Mouse (Mus musculus) layer of hippocampus, adult 11-12 months (tissue): Measurements from ENCODE around the gene Il17ra.
A peak's percentile ranks its signal among the peaks of the same experiment; 100 is the strongest.

Experiments
- DNase-seq: peaks from one replicate; pipeline ENCODE4 v3.0.0; 2022; ENCODE audit warnings: low spot score

The Il17ra gene

DNA sequence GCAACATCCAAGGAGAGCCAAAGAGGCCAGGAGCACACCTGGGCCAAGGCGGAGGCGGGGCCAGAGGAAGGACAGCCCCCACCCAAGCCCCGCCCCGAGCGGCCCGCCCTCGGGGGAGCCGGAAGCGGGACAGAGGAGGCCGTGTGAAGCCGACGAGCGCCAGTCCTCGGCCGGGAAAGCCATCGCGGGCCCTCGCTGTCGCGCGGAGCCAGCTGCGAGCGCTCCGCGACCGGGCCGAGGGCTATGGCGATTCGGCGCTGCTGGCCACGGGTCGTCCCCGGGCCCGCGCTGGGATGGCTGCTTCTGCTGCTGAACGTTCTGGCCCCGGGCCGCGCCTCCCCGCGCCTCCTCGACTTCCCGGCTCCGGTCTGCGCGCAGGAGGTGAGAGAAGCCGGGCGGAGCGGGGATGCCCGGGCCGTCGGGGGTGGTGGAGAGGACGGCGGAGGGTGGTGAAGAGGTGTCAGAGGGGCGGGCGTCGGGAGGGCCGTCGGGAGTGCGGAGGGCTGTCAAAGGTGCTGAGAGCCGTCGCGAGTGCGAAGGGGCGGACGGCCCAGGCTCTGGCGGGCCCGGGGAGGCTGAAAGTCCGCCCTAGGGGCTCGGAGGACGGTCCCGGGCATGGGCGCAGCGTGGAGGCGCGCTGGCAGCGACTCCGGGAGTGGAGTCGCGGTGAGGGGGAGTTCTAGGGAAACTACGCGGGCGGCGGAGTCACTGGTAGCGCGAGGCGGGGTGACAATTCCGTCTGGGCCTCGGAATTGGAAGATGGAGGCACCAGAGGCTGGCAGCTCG is at the start of gene Il17ra:
Gene Il17ra, plus strand, starts transcription at position 162 of the 786 bp plus-strand sequence.
- DNase-seq: peak; percentile 58

DNA sequence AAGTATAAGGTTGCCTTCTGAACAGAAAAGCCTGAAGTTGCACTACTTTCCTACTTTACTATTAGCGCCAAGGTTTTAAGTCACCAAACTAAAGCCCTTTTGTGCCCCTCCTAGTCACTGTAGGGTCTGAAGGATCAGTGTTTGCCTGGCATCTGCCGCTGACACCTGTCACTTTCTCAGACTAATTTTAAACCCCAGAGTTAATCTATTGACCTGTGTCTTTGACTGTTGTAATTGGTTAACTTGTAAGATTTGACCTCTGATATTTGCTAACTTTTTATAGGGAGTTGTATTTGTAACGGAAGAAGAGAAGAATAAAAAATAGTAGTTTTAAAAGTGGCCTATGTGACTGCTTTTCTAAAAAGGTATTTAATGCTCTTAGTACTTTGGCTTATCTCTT is 24.9 kb upstream of the Il17ra start:
- no peak for DNase-seq

DNA sequence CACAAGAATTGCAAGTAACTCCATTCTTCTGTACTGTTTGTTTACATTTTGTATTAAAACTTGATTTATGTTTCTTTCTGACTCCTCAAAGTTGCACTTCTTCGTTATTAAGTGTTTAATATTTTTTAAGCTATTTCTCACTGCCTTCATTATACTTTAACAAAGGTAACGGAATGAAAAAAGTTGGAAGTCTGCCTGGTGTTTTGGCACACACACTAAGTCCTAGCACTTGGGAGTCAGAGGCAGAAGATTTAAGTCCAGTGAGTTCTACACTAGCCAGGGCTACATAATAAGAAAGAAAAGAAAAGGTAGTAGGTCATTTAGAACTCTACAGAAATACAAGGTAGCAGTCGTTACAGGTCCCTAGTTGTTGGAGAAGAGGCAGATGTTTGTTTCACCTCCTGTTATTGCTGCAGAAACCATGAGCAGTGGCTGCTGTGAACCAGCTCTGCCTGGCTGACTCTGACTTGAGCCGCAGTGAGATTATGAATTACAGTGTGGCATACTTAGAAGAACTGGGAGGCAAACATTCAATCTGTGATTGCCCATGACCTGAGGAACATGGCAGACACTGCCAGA is 20.8 kb upstream of the Il17ra start:
- no peak for DNase-seq

DNA sequence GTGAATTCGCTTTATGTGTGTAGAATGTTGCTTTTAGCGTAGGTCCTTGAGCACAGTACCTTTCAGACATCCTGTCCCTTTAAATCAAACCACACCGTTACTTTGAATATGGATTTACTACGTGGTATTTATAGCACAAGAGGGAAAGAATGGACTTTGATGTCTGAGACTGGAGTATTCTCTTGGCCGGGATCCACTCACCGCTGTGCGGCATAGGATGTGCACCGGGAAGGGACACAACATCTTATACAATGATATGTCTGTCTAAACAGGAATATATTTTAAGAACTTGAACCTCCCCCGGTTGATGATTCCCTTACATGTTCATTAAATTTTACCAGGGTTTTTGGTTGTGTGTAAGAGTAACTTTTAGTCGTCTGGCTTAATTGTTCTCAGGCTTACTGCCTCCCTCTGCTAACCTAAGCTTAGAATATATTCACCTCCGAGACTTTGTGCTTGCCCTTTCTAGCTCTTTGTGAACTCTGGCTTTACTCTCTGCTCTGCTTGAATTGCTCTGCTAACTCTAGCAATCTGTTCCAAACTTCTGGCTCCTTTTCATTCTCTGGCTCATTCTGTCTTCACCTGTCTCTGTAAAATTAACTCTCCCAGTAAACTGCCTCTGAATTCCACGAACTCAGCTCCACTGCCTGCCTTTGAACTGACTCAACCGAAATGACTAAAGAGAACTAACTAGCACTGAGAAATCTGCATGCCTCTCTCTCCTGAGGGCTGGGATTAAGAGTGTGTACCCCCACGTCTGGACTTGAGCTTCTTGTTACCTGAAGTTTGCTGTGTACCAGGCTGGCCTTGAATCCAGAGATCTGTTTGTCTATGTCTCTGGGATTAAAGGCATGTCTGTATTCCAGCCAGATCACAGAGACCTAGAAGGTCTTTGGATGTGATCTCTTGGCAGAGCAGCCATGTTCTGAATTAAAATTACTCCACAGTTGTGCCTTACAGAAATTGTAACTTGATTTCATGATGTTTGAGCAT is 19.4 kb upstream of the Il17ra start:
- DNase-seq: no peak

DNA sequence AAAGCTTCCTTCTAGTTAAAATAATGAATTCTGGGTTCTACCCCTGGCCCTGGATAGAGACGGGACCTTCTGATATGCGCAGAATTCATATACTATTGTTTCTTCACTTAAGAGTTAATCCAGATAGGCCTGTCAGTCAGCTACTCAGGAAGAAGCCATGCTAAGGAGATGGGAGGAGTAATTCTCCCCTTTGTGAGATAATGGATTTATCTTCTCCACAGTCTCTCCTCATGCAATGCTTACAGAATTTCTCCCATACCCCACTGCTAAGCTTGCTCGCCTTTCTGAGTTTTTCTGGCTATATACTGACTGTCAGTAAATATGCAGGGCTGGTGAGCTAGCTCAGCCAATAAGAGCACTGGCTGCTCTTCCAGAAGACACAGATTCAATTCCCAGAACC is 12.8 kb upstream of the Il17ra start:
- no peak for DNase-seq

DNA sequence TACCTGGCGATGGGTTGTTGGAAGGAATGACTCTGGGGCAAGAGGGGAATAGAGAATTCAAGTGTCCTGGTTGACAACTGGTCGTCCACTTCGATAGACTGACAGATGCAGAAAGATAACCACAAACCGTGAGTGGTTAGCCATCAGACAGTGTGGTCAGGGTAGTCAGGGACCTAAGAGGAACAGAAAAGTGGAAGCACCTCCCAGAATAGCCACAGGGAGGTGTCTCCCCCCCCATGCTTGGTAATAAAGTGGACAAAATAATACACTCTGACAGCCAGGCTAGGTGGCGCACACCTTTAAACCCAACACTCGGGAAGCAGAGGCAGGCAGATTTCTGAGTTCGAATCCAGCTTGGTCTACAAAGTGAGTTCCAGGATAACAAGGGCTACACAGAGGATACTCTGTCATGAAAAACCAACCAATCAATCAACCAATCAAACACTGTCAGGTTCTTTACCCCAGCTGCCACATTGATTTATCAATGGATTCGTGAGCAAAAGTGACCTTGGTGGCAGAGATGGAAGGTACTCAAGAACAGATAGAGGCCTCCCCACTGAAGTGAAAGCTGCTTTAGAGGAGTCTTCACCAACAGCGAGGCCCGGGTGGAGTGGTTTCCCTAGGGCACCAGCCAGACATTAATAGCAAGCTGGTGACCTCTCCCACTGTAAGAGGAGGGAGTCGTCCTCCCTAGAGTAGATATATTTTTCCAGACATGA is 10.5 kb upstream of the Il17ra start:
- no peak for DNase-seq

DNA sequence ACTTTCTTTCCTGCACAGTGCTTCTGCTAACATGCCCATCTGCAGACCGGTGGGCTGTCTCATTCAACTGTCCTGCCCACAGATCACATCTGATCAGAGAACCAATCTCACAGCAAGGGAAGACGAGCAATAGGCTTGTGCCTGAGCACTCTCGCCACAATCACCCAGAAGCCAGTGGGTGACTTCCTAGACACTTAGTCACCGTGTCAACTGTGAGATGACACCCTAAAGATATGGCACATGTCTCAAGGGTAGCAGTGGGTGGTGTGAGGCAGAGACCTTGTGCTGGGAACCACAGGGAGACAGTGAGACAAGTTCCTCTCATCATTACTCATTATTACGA is 10.0 kb upstream of the Il17ra start:
- no peak for DNase-seq

DNA sequence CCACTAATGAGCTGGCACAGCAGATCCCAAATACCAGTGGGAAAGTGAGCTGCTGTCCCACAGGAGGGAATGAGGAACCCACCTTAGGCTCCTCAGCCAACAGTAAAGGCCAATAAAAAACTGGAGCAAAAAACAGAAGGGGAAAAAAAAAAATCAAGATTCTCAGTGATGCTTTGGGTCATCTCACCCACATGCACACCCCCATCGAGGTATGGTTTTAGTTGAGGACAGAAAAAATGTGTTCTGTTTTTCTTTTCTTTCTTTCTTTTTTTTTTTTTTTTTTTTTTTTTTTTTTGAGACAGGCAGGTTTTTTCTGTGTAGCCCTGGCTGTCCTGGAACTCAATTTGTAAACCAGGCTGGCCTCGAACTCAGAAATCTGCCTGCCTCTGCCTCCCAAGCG is 9.5 kb upstream of the Il17ra start:
- DNase-seq: no peak

DNA sequence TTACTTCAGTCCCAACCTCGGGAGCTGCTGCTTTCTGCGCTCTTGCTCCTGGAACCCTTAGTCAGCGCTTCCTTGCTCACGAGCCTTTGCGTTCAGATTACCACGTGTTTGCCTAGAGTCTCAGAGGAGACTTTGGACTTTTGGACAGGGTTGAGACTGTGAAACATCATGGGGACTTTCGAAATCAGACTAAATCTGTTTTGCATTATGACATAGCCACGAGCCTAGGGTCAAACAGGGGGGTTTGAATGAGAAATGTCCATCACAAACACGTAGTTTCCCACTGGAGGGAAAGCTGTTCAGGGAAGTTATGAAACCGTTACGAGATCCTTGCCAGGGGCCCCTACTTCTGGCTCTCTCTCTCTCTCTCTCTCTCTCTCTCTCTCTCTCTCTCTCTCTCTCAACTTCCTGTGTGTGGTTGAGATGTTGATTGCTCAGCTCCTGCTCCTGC is 8.4 kb upstream of the Il17ra start:
- DNase-seq: no peak

DNA sequence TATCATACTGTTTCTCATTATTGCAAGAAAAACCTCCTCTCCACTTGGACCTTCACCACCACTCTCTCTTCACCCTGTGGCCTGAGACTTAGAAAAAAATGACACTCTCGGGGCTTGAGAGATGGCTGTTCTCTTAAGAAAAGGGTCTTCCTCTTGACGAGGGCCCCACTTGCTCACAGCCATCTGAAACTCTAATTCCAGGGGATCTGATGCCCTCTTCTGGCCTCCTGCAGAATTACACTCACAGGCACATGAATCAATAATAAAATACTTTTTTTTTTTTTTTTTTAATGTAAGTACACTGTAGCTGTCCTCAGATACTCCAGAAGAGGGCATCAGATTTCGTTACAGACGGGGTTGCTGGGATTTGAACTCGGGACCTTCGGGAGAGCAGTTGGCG is 6.0 kb upstream of the Il17ra start:
- no peak for DNase-seq

DNA sequence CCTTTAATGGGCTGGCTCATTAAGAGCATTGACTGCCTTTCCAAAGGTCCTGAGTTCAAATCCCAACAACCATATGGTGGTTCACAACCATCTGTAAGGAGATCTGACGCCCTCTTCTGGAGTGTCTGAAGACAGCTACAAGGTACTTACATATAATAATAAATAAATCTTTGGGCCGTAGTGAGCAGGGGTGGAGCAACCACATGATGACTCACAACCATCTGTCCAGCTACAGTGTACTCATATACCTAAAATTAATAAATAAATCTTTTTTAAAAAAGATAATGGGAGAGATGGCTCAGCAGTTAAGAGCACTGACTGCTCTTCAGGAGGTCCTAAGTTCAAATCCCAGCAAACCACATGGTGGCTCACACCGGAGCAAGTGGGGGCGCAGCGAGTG is 5.3 kb upstream of the Il17ra start:
- no peak for DNase-seq

DNA sequence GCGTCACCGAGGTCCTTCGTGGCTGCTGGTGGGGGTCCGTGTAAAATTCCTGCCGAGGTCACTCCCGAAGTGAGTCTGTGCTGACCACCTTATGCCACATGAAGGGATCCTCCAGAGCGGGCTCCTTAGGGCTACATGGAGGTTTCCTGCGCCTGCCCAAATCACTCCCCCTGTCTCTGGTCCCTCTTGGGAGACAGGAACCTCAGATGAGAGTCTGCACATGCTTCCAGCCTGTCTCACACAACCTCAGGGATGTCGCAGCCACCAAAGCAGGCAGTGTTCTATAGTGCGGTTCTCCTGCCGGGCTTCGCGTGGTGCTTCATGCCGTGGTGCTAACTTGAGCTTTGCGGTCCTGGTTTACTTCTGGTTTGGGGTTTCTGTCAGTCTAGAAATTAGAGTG is 1.8 kb upstream of the Il17ra start:
- DNase-seq: no peak

DNA sequence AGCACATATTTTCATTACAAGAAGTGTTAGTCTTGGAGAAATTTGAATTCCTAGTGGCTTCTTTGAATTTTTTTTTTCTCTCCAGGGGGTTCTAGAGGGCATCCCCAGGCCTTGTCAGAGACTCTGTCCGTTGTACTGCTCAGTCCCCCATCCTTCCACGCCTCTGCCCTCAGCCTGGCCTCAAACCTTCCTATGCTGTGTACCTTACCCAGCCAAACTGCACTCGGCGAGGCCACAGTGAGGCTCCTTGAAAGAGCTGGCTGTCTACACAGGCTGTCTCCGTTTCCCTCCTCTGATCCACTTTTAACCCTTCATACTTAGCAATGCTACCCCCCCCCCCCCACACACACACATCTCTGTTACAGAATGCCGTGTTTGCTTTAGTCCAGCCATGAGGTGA is 796 bp upstream of the Il17ra start:
- no peak for DNase-seq

DNA sequence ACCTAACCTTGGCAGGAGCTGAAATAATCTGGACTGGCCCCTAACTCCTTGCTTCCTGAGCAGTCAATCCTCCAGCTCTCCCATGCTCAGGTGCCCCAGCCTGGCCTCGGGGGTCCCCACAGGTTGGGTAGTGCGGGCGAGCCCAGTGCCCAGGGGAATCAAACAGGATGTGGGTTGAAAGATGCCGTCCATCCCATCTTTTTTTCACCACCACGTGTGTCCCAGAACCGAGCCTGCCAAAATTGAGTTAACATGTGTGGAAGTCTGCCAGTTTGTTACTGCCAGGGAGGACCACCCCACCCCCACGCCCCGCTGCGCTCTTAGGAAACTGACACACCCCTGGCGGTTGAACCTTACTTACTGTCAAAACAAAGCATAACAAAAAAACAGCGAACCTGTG is 837 bp downstream of the Il17ra start:
- DNase-seq: no peak

DNA sequence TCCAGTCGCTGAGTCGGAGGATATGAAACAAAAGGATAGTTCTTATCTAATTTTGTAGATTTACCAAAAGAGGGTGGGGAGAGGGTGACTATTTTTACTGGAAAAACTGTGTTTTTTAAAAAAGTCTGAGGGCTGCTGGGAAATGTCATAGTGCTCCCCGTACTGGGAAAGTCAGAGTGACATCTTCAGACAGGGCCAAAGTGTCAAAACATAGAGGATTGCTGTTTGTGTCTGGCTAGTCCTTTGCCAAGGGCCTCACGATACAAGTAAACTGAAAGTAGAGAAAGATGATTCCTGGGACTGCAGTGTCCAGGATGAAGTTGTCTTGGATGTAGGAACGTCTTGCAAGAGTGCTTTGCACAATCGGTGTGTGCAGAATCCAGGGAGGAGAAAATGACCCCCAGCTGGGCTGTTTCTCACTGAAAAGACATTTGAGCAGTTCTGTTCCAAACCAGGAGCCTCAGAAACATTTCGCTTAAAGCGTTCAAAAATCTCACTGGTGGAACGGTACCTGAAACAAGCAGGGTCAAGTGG is 1.4 kb downstream of the Il17ra start:
- DNase-seq: no peak

DNA sequence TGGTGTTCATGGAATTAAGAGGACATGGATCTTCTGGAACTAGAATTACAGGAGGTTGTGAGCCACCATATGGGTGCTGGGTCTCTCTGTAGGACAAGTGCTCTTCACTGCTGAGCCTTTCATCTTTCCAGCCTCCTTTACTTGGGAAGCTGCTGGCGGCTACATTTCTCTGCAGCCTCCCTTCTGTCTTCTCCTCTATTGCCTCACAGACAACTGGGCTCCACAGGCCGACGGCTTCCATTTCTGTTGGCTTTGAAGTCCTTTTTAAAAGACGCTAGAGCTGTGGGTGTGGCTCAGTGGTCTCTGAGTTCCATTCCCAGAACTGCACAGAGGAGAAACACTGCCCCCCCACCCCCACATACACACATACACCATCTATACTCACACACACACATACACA is 2.3 kb downstream of the Il17ra start:
- DNase-seq: no peak

DNA sequence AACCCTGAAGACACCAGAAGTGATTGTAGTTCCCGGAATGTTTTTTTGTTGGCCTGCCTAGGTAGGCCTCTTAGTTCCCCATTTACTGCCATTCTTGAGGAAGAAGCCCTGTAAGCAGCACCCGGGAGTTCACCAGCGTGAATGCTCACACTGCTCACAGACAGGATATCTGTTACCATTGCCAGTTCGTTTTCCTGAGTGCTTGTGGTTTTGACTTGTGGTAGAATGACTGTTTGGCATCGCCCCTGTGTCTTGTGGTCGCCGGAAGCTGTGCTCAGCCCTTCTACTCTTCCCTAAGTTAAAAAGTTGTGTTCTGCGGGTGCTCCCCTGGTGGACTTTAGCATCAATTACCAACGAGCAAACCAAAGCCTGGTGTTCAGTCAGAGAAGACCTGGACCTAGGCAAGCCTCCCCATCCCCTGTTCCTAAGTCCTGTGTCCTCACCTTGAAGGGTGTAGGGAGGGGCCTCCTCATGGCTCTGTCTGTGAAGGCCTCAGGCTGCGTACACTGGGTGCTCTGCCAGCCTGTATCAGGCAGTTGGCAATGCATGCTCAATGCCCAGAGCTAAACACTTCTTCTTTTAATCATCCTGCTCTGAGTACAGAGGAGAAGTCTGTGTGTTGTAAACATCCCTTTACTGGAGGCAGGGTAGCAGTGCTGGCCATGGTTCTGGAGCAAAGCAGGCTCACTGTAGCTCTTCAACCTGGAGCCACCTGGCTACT is 3.7 kb downstream of the Il17ra start:
- peak; percentile 54 for DNase-seq

DNA sequence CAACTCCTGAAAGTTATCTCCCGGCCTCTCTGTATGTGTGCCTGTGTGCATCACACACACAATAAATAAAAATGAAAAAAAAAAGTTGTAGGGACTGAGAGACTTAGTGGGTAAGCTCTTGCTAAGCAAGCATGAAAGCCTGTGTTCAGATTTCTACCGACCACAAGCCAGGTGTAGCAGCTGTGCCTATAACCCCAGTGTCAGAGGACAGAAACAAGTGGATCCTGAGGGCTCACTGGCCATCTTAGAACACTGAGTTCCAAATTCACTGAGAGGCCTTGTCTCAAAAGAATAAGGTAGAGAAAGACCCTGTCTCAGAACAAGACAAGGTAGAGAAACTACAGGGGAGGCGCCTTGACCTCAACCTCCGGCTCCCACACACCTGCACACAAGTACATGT is 5.2 kb downstream of the Il17ra start:
- DNase-seq: no peak

DNA sequence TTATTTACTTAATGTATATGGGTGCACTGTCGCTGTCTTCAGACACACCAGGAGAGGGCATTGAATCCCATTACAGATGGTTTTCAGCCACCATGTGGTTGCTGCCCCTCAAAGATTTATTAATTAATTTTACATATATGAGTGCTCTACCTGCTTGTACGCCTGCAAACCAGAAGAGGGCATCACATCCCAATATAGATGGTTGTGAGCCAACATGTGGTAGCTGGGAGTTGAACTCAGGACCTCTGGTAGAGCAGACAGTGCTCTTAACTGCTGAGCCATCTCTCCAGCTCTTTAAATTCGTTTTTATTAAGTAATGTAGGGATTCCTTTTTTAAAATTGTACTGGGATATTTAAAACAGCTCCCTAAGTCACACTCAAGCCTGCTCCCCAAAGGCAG is 6.2 kb downstream of the Il17ra start:
- no peak for DNase-seq

DNA sequence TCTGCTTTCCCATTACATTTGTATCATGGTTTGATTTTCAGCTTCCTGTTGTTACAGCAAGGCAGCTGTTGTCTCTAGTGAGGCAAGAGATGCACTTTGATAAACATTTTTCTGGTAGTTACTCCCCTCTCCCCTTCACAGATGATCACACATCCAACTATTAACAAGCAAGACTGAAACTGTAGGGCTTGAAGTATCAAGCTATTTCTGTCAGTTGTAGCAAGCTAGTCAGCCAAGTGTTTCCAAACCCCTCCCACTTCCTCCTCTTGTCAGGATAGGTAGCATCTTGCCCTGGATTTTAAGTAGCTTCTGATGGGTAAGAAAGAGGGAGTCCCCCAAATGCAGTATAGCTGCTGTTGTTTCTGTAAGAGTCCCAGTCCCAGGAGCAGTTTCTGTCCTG is 6.7 kb downstream of the Il17ra start:
- DNase-seq: no peak

DNA sequence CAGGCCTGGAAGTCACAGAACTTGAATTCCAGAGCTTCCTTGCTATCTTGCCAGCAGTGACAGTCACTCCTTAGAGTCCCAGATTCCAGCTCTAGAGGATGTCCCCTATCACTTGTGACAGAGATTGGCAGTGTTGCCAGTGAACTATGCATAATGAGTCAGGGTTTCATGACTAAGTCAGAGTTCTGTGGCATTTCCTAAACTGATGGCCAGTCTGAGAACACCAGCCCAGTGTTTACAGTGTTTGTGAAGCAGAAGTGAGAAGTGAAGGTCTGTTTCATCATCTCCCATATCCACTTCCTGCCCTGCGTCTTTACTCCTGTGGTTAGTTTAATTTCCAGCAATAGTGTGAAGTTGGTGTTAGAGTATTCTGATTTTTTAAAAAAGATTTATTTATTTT is 7.6 kb downstream of the Il17ra start:
- no peak for DNase-seq
